9 mouse cellular contexts compared by ENCODE assay signal in genomic region chr10:3307752-3308151, GRCm38 (mm10). TPM values are rescaled to one million over a fixed set of nuclear protein-coding genes. Genes with fewer than 3 reads are reported as not detected.
A peak's percentile ranks its signal among the peaks of the same experiment; 100 is the strongest.
DNase-seq lines count a peak whose midpoint lies in the region; ATAC-seq and TF ChIP-seq lines count a peak whose summit lies in the region.
"Had no signal": no experiment of that assay in that cellular context is flagged by ENCODE, and none has a peak within 500 bp of the region (broad histone marks: within the 10 kb centered on the region; RNA-seq: fewer than 3 reads in every experiment).

No protein-coding gene starts in this region.

- H3K27me3 ChIP-seq in liver, adult 2 months (ENCODE audit: control insufficient read depth, insufficient read depth, low read length), result no peaks in the 10 kb centered on the region
- H3K27me3 ChIP-seq in kidney, postnatal 0 days (ENCODE audit: insufficient read depth, low read length), result no peaks in the 10 kb centered on the region
- no peaks in the 10 kb centered on the region for H3K27me3 ChIP-seq in lung, postnatal 0 days (replicated peaks; ENCODE audit: insufficient read depth, low read length)
- H3K27me3 ChIP-seq in midbrain, embryonic 11.5 days (ENCODE audit: control insufficient read depth, insufficient read depth, low read length), result no peaks in the 10 kb centered on the region
- H3K27me3 ChIP-seq: midbrain, embryonic 12.5 days had no signal

- no peak for TF ChIP-seq POLR2A in liver, adult 2 months (IDR thresholded peaks at IDR 0.05; ENCODE audit: extremely low read depth, insufficient read depth, low read length)

- no peaks in the 10 kb centered on the region for H3K79me2 ChIP-seq in liver, adult 2 months (ENCODE audit: control insufficient read depth, insufficient read depth, low read length)

- WGBS in liver, adult 2 months, result 19% methylated on average over 2 of the region's 2 CpGs
- WGBS in kidney, postnatal 0 days, result 39% methylated on average over 2 of the region's 2 CpGs
- 26% methylated on average over 2 of the region's 2 CpGs for WGBS in lung, postnatal 0 days
- 86% methylated on average over 2 of the region's 2 CpGs for WGBS in midbrain, embryonic 11.5 days

- H3K4me2 ChIP-seq in kidney, postnatal 0 days (ENCODE audit: low read length), result no peak overlapping the region
- H3K4me2 ChIP-seq in lung, postnatal 0 days (replicated peaks; ENCODE audit: low read depth, low read length), result no peak overlapping the region
- H3K4me2 ChIP-seq in midbrain, embryonic 11.5 days, result no peak overlapping the region
- H3K4me2 ChIP-seq: midbrain, embryonic 12.5 days had no signal

- no peak for TF ChIP-seq EP300 in lung, postnatal 0 days (IDR thresholded peaks at IDR 0.05)

- no peak overlapping the region for H3K9ac ChIP-seq in liver, adult 2 months (ENCODE audit: low read depth, low read length)
- H3K9ac ChIP-seq in kidney, postnatal 0 days (ENCODE audit: low read depth, low read length), result no peak overlapping the region
- no peak overlapping the region for H3K9ac ChIP-seq in lung, postnatal 0 days (replicated peaks; ENCODE audit: low read depth)
- no peak overlapping the region for H3K9ac ChIP-seq in midbrain, embryonic 11.5 days (ENCODE audit: low read length)
- H3K9ac ChIP-seq: midbrain, embryonic 12.5 days had no signal

- no peak for TF ChIP-seq CTCF in liver, adult 2 months (IDR thresholded peaks at IDR 0.05; ENCODE audit: low read depth, low read length)
- no peak for TF ChIP-seq CTCF in kidney, postnatal 0 days (IDR thresholded peaks at IDR 0.05; ENCODE audit: low read depth)
- no peak for TF ChIP-seq CTCF in lung, postnatal 0 days (IDR thresholded peaks at IDR 0.05)

- DNase-seq in liver, adult 2 months (ENCODE audit: extremely low read depth, low read depth, low spot score), result peak; percentile 35
- DNase-seq in liver, result no peak
- peak; percentile 28 to 33 for DNase-seq in cerebellum, adult 18-20 months
- DNase-seq in kidney, postnatal 0 days (ENCODE audit: low spot score), result peak; percentile 31
- DNase-seq in lung, postnatal 0 days (ENCODE audit: low spot score), result peak; percentile 56
- DNase-seq in urinary bladder, postnatal 10 days (ENCODE audit: low spot score), result no peak
- no peak for DNase-seq in natural killer cell, adult 2 months (ENCODE audit: low spot score in 2 of 2)
- no peak for DNase-seq in midbrain, embryonic 11.5 days (ENCODE audit: low spot score, missing footprints)

- H3K9me3 ChIP-seq in kidney, postnatal 0 days (replicated peaks; ENCODE audit: low read length), result no peaks in the 10 kb centered on the region
- no peaks in the 10 kb centered on the region for H3K9me3 ChIP-seq in lung, postnatal 0 days (ENCODE audit: low read length)
- no peaks in the 10 kb centered on the region for H3K9me3 ChIP-seq in midbrain, embryonic 11.5 days (ENCODE audit: control insufficient read depth, low read length)

- H3K4me1 ChIP-seq in liver, adult 2 months (ENCODE audit: control insufficient read depth, insufficient read depth, low read length), result no peaks in the 10 kb centered on the region
- no peaks in the 10 kb centered on the region for H3K4me1 ChIP-seq in kidney, postnatal 0 days (replicated peaks; ENCODE audit: insufficient read depth, low read length)
- H3K4me1 ChIP-seq in lung, postnatal 0 days (ENCODE audit: insufficient read depth, low read depth, low read length), result no peaks in the 10 kb centered on the region
- H3K4me1 ChIP-seq in midbrain, embryonic 11.5 days (ENCODE audit: control insufficient read depth, insufficient read depth, low read length), result no peaks in the 10 kb centered on the region
- H3K4me1 ChIP-seq: midbrain, embryonic 12.5 days had no signal

- H3K27ac ChIP-seq in liver, adult 2 months (replicated peaks; ENCODE audit: insufficient read depth, low read depth, low read length), result no peak overlapping the region
- no peak overlapping the region for H3K27ac ChIP-seq in kidney, postnatal 0 days
- H3K27ac ChIP-seq in lung, postnatal 0 days (ENCODE audit: low read length), result no peak overlapping the region
- no peak overlapping the region for H3K27ac ChIP-seq in midbrain, embryonic 11.5 days (ENCODE audit: low read depth, low read length)
- H3K27ac ChIP-seq: midbrain, embryonic 12.5 days had no signal

- no peaks in the 10 kb centered on the region for H3K36me3 ChIP-seq in liver, adult 2 months (ENCODE audit: control insufficient read depth, insufficient read depth, low read length)
- H3K36me3 ChIP-seq in kidney, postnatal 0 days (ENCODE audit: insufficient read depth, low read length), result no peaks in the 10 kb centered on the region
- no peaks in the 10 kb centered on the region for H3K36me3 ChIP-seq in lung, postnatal 0 days (ENCODE audit: insufficient read depth, low read length)
- H3K36me3 ChIP-seq in midbrain, embryonic 11.5 days (ENCODE audit: control insufficient read depth, insufficient read depth, low read length), result no peaks in the 10 kb centered on the region
- H3K36me3 ChIP-seq: midbrain, embryonic 12.5 days had no signal

- no peak for ATAC-seq in kidney, postnatal 0 days (replicated peaks; ENCODE audit: low FRiP score, low read depth)
- no peak for ATAC-seq in lung, postnatal 0 days
- ATAC-seq in midbrain, embryonic 11.5 days (ENCODE audit: low FRiP score), result no peak

- H3K4me3 ChIP-seq in liver, adult 2 months (ENCODE audit: insufficient read depth, low read depth, low read length), result no peak overlapping the region
- no peak overlapping the region for H3K4me3 ChIP-seq in kidney, postnatal 0 days (replicated peaks; ENCODE audit: low read depth, low read length)
- no peak overlapping the region for H3K4me3 ChIP-seq in lung, postnatal 0 days (ENCODE audit: low read depth, low read length)
- H3K4me3 ChIP-seq in midbrain, embryonic 11.5 days (ENCODE audit: low read depth, low read length), result no peak overlapping the region
- H3K4me3 ChIP-seq: midbrain, embryonic 12.5 days had no signal

RNA-seq across cellular contexts. Expression of gene H60c, which starts 40.2 kb away (rescaled TPM):
- not detected in 2 replicates for total RNA-seq in liver, adult 2 months (2014; rRNA removed)
- polyA plus RNA-seq in liver, adult 2 months (2012; rRNA removed), result not detected in 2 replicates
- polyA plus RNA-seq in kidney, postnatal 0 days (2015; fragmentation: Nextera tagmentation; extraction: Ambion mirVana), result 0.07 TPM in 1 of 2 replicates, not detected in the other
- 1.9 and 2.8 TPM in 2 replicates for polyA plus RNA-seq in lung, postnatal 0 days (2015; fragmentation: Nextera tagmentation; extraction: Ambion mirVana)
- polyA plus RNA-seq in midbrain, embryonic 11.5 days (2014; fragmentation: Nextera tagmentation; extraction: Ambion mirVana), result not detected in 2 replicates

RNA-seq across cellular contexts. Expression of gene Ppp1r14c, which starts 58.1 kb away (rescaled TPM):
- not detected in 2 replicates for total RNA-seq in liver, adult 2 months (2014; rRNA removed)
- not detected in 2 replicates for polyA plus RNA-seq in liver, adult 2 months (2012; rRNA removed)
- polyA plus RNA-seq in kidney, postnatal 0 days (2015; fragmentation: Nextera tagmentation; extraction: Ambion mirVana), result 3.9 and 4.3 TPM in 2 replicates
- polyA plus RNA-seq in lung, postnatal 0 days (2015; fragmentation: Nextera tagmentation; extraction: Ambion mirVana), result 139 and 148 TPM in 2 replicates
- 4.7 and 4.8 TPM in 2 replicates for polyA plus RNA-seq in midbrain, embryonic 11.5 days (2014; fragmentation: Nextera tagmentation; extraction: Ambion mirVana)

Comparison
In these comparisons a context has a peak if more than half of its experiments do, and no peak if none do; other contexts are left out.
1. DNase-seq: peak in liver, adult 2 months (single experiment), cerebellum, adult 18-20 months (2 of 2), kidney, postnatal 0 days (single experiment) and lung, postnatal 0 days (single experiment); none in liver (single experiment), urinary bladder, postnatal 10 days (single experiment), natural killer cell, adult 2 months (0 of 2) and midbrain, embryonic 11.5 days (single experiment).
2. RNA of gene Ppp1r14c, which starts 58.1 kb away (polyA plus RNA-seq): 139 to 148 TPM in lung, postnatal 0 days; 4.7 to 4.8 TPM in midbrain, embryonic 11.5 days, 3.9 to 4.3 TPM in kidney, postnatal 0 days and not detected in liver, adult 2 months; every median in the first group is over 10 times any median in the second.